Mouse (Mus musculus) MEL (cell line): ENCODE measurements around the gene Ninl.

Experiments used
- CTCF ChIP-seq, 3 experiments: IDR thresholded peaks in 2 of 3; conservative IDR thresholded peaks in 1 of 3; 2 replicates each; pipeline ENCODE4 v1.5.1; 2011 to 2012; ENCODE audit warnings: low read length in 3 of 3, low read depth in 2 of 3, mild to moderate bottlenecking in 2 of 3, improper control_type of control experiment in 1 of 3, inconsistent platforms in 1 of 3, mixed read lengths in 1 of 3, moderate library complexity in 1 of 3; ENCODE audit not compliant: control insufficient read depth in 1 of 3, insufficient read depth in 1 of 3, poor library complexity in 1 of 3, severe bottlenecking in 1 of 3
- EP300 ChIP-seq, 2 experiments: IDR thresholded peaks; 2 replicates each; pipeline ENCODE4 v1.6.1; 2011; ENCODE audit warnings: improper control_type of control experiment in 2 of 2, low read length in 2 of 2, low read depth in 1 of 2, mild to moderate bottlenecking in 1 of 2

- TF ChIP-seq CTCF (IDR thresholded peaks at IDR 0.05 in 2 of 3, conservative IDR thresholded peaks at IDR 0.05 in 1 of 3; ENCODE audit: control insufficient read depth in 1 of 3, insufficient read depth in 1 of 3, low read depth in 2 of 3, low read length in 3 of 3, poor library complexity in 1 of 3, severe bottlenecking in 1 of 3) (no peak), EP300 (IDR thresholded peaks at IDR 0.05; ENCODE audit: low read depth in 1 of 2, low read length in 2 of 2) (no peak)
Observed at GRCm38 (mm10) chr2:150995324-150995723, 43.9 kb downstream of the Ninl start.
